Mouse (Mus musculus) liver, adult 2 months (tissue): ENCODE measurements around the gene Armc5.
A peak's percentile ranks its signal among the peaks of the same experiment; 100 is the strongest.

Experiments used
- CTCF ChIP-seq: fragments of 200-500 bp; IDR thresholded peaks from 2 replicates; pipeline ENCODE4 v1.5.1; 2011; ENCODE audit warnings: low read depth, low read length, control low read depth
- POLR2A ChIP-seq: fragments of 200-500 bp; IDR thresholded peaks from 2 replicates; pipeline ENCODE4 v1.6.1; 2011; ENCODE audit warnings: low read length, control low read depth; ENCODE audit not compliant: insufficient read depth; ENCODE audit errors: extremely low read depth

DNA sequence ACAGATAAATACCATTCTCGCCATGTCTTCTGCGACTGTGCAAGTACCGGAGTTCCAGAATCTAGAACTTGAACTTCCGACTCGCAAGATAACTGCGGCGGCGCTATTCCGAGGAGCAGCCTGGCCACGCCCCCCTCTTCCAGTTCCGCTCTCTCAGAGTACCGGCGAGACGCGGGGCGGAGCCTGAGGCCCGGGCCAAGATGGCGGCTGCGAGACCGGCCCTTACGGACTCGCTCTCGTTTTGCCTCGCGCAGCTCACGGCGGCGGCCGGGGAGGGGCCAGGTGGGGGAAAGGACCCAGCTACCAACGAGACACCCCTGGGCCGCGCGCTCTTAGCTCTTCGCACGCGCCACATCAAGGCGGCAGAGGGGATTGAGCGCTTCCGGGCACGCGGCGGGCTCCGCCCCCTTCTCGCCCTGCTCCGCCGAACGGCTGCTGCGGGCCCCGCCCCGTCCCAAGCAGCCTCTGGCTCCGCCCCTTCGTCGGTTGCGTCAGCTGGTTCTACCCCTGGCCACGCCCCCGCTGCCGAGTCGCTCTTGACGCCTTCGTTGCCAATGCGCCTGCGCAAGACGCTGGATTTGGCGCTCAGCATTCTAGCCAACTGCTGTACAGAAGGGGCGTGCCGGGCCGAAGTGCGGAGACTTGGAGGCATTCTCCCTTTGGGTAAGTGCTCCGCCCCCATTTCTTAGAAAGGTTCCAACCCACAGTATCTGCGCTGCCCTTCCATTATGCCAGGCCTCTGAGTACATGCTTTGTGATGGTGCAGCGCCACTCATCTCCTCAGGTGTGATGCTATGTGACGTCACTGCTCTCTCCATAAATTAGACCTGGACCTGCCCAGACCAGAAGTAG is 1.0 kb downstream of the Armc5 start, which contains the start of gene 9130023H24Rik:
- TF ChIP-seq POLR2A (peak; percentile 32; the same call in 1 of the 2 replicates), CTCF (no peak)
